Mouse (Mus musculus): Measurements from ENCODE around the gene Mcu.

DNA sequence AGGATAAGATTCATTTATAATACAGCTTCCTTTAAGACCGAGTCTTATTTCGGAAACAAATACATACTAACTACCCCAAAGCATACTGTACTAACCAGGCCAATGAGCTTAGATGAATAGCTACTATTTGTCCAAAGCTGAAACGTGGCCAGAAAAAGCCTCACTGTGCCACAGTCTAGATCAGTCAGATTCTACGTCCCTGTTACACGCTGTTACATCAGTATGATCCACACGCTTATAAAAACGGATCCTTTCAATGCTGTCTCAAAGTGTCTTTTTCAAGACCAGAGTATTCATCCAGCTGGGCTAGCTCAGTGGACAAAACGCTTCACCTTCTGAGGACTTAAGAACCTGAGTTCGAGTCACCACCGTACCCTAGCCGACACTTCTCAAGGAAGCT, 119.5 kb downstream of the Mcu start:
- TF ChIP-seq CTCF (IDR thresholded peaks at IDR 0.05; ENCODE audit: control insufficient read depth, insufficient read depth, insufficient replicate concordance, low read depth, low read length) (no peak), POLR2A (IDR thresholded peaks at IDR 0.05; ENCODE audit: control insufficient read depth, low read depth, low read length) (no peak)

Data from testis, adult 2 months (tissue).